Mouse (Mus musculus) heart, adult 11 months (tissue): ENCODE measurements around the gene Rapgef4.

ENCODE experiments used
- DNase-seq: peaks from one replicate; pipeline ENCODE4 v3.0.0; 2022

Rapgef4 gene

GRCm38 (mm10) chr2:71985730-71986129, 4.7 kb downstream of the Rapgef4 start:
- no peak for DNase-seq

DNA sequence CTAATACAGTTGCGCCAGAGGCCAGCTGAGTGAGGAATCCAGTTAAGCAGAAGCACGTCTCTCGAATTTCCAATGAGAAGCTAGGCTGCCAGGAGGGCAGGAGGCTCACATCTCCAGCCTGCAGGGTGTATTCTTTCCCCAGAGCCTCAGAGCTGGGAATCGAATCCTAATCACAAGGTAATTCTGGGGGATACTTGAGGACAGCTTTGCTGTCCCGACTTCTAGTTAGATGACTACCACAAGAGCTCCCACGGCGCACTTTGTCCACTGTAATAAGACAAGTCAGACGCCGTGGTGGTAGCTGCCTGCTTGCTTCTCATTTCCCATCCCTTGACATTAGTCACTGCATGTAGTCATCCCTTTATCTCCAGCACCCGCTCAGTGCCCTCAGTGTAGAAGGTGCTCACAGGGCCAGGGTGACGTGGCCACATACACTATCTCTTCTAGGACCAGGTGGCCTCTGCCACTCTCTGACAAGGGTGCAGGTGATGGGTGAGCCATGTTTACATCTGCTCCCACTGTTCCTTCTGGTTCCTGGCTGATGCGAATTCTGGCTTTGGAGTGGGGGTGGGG, 5.3 kb downstream of the Rapgef4 start:
- peak; percentile 78 for DNase-seq

GRCm38 (mm10) chr2:71988572-71988971, 7.5 kb downstream of the Rapgef4 start:
- DNase-seq = peak; percentile 87

DNA sequence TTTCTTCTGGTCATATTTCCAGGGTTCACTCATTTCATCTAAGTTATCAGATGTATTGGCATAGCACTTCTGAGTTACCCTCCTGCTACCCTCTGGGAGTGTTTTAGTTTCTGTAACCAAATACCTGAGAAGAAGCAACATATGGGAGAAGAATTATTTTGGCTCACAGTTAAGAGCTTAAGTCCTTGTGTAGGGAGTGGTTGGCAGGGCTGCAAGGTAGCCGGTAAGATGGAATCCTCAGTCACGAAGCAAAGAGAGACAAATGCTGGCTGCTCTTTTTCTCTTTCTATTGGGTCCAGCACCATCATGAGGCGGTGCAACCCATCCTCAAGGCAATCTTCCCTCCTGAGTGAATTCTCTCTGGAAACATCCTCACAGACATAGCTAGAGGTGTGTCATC, 11.1 kb downstream of the Rapgef4 start:
- DNase-seq = peak; percentile 12

DNA sequence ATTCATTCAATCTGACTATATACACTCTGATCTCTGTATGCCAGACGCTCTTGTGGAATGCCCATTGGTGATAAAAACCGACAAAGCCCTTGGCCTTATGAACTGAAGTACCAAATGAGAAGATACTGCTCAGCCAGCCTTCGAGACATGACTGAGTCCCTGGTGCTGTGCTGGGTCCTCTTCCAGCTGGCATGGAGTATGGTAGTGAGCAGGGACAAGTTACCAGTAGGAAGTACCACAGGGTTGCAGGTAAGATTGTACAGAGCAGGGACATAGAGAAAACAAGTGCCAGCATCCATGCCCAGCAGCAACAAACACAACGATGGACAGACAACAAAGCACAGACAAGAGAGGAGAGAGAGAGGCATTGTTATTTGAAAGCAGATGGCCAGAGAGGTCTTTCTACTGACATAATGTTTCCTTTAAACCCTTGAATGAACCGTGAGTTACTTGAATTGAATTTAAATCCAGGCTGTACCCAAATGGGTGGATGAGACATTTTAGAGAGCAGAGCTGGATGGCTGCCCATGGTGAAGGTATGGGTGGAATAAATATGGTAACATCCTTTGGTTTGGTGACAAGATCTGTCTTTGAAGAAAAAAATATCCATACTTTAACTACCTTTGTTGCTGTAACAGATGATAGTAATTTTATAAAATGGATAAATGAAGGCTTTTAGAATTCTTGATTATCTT, 12.8 kb downstream of the Rapgef4 start:
- peak; percentile 68 for DNase-seq

DNA sequence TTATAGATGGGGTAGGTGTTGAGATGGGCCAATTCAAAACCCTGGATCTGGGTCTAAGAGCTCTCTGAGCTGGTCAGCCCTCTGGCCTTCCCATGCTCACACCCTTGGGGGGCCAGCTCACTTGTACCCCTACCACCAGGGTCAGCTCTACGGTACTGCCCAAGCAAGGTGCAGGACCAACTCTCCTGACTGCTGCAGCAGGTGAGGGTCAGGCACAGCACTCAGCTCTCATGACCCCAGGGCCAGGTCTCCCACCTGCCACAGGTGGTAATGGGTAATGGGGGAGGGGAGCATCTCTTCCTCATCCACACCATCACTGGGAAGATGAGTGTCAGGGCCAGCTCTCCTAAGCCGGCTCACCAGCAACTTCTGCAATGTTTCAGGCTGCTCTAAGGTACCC, 17.5 kb downstream of the Rapgef4 start:
- DNase-seq = peak; percentile 72

- no peak for DNase-seq
These were observed 19.1 kb downstream of the Rapgef4 start for GRCm38 (mm10) chr2:72000102-72000501.

GRCm38 (mm10) chr2:72002843-72003370, 21.9 kb downstream of the Rapgef4 start:
- DNase-seq = peak; percentile 91

DNA sequence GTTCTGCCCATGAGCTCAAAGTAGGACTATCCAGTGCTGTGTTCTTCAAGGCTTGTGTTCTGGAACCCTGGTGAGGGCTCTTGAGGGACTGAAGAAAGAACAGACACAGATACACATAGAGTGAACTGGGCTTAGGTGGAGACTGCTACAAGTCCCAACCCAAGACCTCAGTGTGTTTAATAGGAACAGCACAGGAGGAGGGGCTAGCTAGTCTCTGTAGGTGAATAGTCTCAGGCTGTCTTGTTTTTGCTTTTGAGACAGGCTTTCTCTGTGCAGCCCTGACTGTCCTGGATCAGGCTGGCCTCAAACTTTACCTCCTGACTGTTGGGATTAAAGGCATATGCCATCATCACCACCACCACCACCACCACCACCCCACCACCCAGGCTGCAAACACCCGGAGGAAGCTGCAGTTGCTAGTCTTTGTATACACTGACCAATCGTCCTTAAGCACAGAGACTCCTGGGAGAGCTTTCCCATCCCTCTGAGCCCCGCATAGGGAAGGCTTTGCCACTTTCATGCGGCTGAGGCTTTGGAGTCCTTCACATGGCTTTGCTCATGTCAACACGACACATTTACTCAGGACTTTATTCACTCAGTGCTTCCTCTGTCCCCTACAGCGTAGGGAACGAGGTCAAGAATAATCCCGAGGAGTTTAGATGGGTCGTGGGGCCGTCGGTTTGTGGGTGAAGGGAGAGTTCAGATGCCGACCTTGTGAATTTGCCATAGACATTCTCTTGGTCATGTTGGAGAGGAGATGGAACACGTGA, 22.9 kb downstream of the Rapgef4 start:
- peak; percentile 71 for DNase-seq

DNA sequence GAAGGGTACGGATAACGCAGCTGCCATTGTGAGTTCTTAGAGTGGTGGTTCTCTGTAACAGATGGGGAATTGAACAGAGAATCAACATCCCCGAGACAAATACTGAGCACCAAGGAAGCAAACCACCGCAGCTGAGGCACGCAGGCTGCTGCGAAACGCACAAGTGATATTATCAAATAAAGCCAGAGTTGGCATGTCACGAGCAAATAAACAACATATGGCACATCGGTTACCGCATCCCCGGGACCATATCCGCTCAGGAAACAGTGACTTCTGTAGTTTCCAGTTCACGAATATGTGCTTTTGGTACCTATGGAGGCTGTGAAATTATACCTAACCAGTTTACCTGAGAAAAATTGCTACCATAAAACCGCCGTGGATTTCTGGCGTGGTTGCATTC, 24.0 kb downstream of the Rapgef4 start:
- DNase-seq = peak; percentile 72

DNA sequence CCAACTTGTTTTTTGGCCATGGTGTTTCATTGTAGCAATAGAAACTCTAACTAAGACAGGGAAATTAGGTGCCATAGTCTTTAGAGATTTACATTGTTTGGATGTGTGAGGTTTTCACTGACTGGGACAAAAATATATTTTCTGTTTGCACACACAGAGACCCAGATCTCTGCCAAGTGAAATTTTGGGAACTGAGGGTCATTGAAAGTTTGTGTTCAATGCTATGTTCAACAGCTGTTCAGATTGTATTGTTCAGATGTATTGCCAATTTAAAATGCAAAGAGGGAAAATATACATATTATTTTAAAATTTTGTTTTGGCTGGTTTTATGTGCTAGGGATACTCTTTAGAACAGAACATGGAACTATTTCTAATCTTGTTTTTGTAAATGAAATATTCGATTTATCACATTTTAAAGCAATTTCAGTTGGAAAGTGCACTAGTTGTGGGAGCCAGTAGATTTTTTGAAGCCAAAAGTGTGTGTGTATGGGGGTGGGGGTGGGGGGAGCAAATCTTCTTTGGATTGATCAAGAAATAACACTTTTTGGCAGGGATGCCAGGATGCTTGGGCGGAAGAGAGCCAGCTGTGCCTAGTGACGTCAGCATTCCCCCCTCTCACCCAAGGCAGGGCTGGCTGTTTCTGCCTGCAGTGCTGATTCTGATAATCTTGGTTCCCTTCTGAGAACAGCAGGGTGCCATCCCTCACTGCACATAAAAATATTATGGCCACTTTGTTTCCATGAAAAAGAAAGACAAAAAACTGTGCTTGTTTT, 28.6 kb downstream of the Rapgef4 start:
- DNase-seq = peak; percentile 83

- DNase-seq = peak; percentile 78
These were observed 34.3 kb downstream of the Rapgef4 start for GRCm38 (mm10) chr2:72015366-72015765.

DNA sequence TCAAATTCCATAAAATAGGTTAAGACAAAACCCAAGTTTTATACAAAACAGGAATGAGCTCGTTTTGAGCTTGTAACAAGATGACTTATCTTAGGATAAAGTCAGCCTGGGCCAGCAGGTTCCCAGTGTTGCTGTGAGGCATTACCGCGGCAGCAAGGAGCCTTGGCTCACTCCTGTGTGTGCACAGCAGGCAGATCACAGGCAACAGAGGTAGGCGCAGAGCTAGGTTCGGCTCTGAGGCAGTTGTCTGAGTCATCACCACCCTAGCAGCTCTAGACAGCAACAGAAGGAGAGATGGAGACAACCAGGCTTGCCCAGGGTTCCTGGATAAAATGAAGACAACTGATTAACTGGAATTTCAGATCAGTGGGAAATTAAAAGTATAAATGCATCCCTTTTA, 35.0 kb downstream of the Rapgef4 start:
- DNase-seq = peak; percentile 43

- no peak for DNase-seq
These were observed 36.1 kb downstream of the Rapgef4 start for GRCm38 (mm10) chr2:72017168-72017567.

DNA sequence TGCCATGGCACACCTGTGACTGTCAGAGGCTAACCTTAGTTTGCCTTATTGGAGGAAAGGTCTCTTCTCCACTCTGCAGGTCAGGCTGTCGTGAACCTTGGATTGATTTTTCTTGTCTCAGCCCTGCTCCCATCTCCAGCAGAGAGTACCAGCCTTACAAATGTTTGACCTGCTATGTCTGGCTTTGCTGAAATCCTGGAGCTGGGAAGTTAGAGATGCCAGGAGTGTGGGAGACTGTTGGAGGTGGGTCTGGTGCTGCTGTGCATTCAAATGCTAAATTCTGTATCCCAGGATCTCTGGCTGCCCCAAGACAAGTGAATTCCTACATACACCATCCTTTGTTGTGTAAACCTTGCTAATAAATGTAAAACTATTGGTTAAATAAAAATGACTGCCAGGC, 37.7 kb downstream of the Rapgef4 start:
- DNase-seq = peak; percentile 72

GRCm38 (mm10) chr2:72020755-72021154, 39.7 kb downstream of the Rapgef4 start:
- DNase-seq = peak; percentile 72

- DNase-seq = peak; percentile 33
These were observed 40.4 kb downstream of the Rapgef4 start for GRCm38 (mm10) chr2:72021440-72021839.

GRCm38 (mm10) chr2:72021845-72022244, 40.8 kb downstream of the Rapgef4 start:
- DNase-seq = peak; percentile 36

DNA sequence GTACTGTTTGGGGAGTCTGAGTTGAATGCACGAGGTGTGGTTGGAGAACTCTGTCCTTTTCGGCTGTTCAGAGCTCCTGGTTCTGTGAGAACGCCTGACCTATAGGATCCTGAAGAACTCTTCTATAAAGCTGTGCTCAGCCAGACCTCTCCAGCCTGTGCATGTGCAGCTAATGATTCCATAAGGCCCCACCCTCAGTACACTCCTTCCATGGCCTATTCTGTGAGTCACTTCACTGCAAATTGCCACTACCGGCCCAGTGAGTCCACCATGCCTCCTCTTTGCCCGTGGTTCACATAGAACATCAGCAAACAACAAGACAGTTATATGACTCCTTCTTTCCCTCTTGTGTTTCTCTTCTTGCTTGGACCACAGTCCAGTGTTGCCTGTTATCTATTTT, 42.8 kb downstream of the Rapgef4 start:
- peak; percentile 52 for DNase-seq

- peak; percentile 10 for DNase-seq
These were observed 44.6 kb downstream of the Rapgef4 start for GRCm38 (mm10) chr2:72025660-72026059.

DNA sequence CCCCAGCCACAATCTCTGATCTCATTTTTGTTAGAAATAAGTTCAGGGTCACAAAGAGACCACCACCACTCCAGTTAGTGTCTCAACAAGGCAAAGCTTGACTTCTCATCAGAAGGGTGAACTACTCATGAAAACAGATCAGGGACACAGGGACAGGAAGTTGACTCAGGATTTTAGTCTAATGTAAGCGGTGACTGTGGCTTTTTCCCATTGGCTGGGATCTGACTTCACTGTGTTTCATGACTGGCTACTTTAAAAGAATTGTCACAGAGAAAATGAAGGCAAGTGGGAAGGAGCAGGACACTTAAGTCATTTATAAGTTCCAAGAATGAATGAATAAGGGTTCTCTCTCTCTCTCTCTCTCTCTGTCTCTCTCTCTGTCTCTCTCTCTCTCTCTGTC, 45.5 kb downstream of the Rapgef4 start:
- peak; percentile 57 for DNase-seq

GRCm38 (mm10) chr2:72029081-72029480, 48.0 kb downstream of the Rapgef4 start:
- peak; percentile 22 for DNase-seq

DNA sequence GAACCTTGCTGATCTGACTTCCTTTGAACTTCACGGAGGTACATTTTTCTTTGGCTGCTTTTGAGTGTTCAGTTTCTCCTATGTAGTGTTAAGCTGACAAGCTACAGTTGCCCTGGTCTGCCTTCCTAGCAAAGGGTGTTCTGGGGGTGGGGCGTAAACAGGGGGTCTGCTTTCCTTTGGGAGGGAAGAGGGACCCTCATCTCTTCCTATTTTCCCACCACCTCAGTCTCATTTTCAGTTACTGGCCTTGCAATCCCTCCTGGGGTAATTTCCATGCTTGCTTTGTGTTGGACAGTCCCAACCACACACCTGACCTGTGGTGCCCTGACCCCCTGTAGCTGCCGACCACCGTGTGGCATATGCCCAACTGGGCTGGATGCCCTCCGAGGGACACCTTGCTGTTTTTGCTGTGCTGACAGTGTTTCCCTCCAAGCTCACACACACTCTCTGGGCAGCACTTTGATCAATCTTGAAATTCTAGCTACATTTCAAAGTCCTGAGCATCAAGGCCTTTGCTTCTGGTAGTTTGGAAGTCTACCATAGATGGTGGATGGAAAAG, 48.6 kb downstream of the Rapgef4 start:
- peak; percentile 78 for DNase-seq
